Mouse (Mus musculus) gastrocnemius, adult 8-10 months (tissue): Measurements from ENCODE around the gene Maml3. TPM values are rescaled to one million over a fixed set of nuclear protein-coding genes. Genes with fewer than 3 reads are reported as not detected.

Experiments
- DNase-seq, 2 experiments: peaks; one replicate each; pipeline ENCODE4 v3.0.0; 2022; ENCODE audit warnings: low spot score in 2 of 2
- total RNA-seq, 4 experiments: library from RNA; stranded (reverse); gene quantifications; 2 replicates each; pipeline ENCODE4 v1.2.4; 2022

Maml3 gene
- total RNA-seq, 4 experiments from 2014 or later, result 1.2 to 2.4 (median 1.8) TPM

- no peak for DNase-seq
These were observed 14.5 kb downstream of the Maml3 start for GRCm38 (mm10) chr3:52090230-52090873.

- DNase-seq, result peak; percentile 90 to 92
These were observed 16.2 kb downstream of the Maml3 start for GRCm38 (mm10) chr3:52088458-52089341.

GRCm38 (mm10) chr3:52087636-52088280, 17.1 kb downstream of the Maml3 start:
- DNase-seq, result no peak

GRCm38 (mm10) chr3:52078763-52079162, 26.1 kb downstream of the Maml3 start:
- DNase-seq, result no peak

GRCm38 (mm10) chr3:52073959-52074358, 30.9 kb downstream of the Maml3 start:
- no peak for DNase-seq

GRCm38 (mm10) chr3:52071996-52072395, 32.9 kb downstream of the Maml3 start:
- DNase-seq, result no peak

GRCm38 (mm10) chr3:52070163-52070478, 34.8 kb downstream of the Maml3 start:
- DNase-seq, result no peak

- DNase-seq, result peak in 1 of 2 experiments; percentile 39
These were observed 35.3 kb downstream of the Maml3 start for GRCm38 (mm10) chr3:52069304-52070162.

- DNase-seq, result no peak
These were observed 36.0 kb downstream of the Maml3 start for GRCm38 (mm10) chr3:52068885-52069284.

GRCm38 (mm10) chr3:52067181-52067580, 37.7 kb downstream of the Maml3 start:
- no peak for DNase-seq

- DNase-seq, result no peak
These were observed 38.7 kb downstream of the Maml3 start for GRCm38 (mm10) chr3:52066142-52066541.

GRCm38 (mm10) chr3:52063261-52063655, 41.6 kb downstream of the Maml3 start:
- DNase-seq, result no peak

GRCm38 (mm10) chr3:52062389-52063260, 42.3 kb downstream of the Maml3 start:
- no peak for DNase-seq

- DNase-seq, result no peak
These were observed 43.1 kb downstream of the Maml3 start for GRCm38 (mm10) chr3:52061472-52062388.

- no peak for DNase-seq
These were observed 44.0 kb downstream of the Maml3 start for GRCm38 (mm10) chr3:52060886-52061285.

- no peak for DNase-seq
These were observed 53.1 kb downstream of the Maml3 start for GRCm38 (mm10) chr3:52051801-52052200.

GRCm38 (mm10) chr3:52048082-52048481, 56.8 kb downstream of the Maml3 start:
- no peak for DNase-seq

GRCm38 (mm10) chr3:52047537-52047936, 57.3 kb downstream of the Maml3 start:
- no peak for DNase-seq

- DNase-seq, result peak; percentile 90 to 93
These were observed 57.9 kb downstream of the Maml3 start for GRCm38 (mm10) chr3:52046895-52047372.
